Mouse (Mus musculus) lung, adult 18-20 months (tissue): Measurements from ENCODE around the gene Ifit1bl2.
A peak's percentile ranks its signal among the peaks of the same experiment; 100 is the strongest.
"Not testable (repeated sequence)": the region's sequence is repeated elsewhere in the genome, so short reads cannot be mapped to it uniquely, and the experiment has no call there.

ENCODE experiments used
- DNase-seq, 2 experiments: peaks; one replicate each; pipeline ENCODE4 v3.0.0; 2022; ENCODE audit warnings: mixed read lengths in 2 of 2

Gene Ifit1bl2

DNA sequence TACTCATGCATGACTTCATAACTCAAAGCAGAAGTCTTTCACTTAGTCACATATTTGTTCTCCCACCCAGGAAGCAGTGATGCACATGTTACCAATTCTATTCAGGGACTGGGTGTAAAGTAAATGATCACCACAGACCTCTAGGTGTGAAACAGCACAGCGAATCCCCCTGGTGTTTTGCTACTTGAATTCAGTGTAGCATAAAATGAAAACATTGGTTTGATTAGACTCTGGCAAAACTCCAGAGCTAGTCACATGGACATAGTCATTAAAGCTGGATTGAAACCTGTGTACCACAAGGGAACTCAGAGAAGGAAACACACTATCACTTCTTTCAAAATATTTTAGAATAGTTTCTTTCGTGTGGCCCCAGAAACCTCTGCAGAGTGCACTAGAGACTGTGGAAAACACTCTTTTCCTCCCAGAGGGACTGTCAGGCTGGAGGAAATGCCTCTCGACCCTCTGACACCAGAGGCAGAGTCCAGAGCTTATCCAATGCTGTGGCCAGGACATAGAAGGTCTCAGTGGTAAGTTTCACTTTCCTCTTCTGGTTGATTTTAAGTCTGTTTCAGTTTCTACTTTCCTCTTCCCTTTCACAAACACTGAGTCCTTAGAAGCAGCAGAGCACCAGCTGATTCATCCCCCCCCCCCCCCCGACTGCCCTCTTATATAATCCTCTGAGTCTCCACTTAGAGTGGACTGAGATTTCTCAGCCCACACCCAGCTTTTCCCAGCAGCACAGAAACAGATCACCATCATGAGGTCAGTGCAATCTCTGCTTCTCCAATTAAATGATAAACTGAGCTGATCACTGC lies 33.1 kb downstream of the Ifit1bl2 start, which contains the start of gene Ifit3b:
Gene Ifit3b, plus strand, starts transcription at position 734 of the 815 bp plus-strand sequence.
- peak in 1 of 2 experiments; percentile 32 for DNase-seq

GRCm38 (mm10) chr19:34605472-34605871 lies 35.1 kb downstream of the Ifit1bl2 start:
- DNase-seq, result no peak

DNA sequence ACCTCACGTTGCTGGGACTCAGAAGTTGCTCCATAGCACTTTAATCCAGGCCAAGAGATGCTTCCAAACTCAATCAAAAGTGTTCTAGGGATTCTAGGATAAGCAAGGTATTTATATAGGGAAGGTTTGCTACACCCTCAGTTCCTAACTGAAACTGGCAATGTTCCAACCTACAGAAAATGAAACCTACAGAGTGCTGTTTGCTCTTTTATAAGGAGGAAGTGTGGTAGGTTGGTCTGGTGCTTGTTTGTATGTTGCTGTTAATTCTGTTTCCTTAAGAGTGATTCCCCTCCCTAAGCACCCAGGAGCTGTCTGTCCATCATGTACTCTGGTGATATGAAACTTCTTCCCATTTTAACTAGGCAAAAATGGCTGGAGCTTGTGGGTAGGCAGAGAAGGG lies 38.7 kb downstream of the Ifit1bl2 start, which contains the start of gene Ifit1bl1:
Gene Ifit1bl1, minus strand, starts transcription at position 69 of the 400 bp plus-strand sequence.
- not testable (repeated sequence) for DNase-seq

DNA sequence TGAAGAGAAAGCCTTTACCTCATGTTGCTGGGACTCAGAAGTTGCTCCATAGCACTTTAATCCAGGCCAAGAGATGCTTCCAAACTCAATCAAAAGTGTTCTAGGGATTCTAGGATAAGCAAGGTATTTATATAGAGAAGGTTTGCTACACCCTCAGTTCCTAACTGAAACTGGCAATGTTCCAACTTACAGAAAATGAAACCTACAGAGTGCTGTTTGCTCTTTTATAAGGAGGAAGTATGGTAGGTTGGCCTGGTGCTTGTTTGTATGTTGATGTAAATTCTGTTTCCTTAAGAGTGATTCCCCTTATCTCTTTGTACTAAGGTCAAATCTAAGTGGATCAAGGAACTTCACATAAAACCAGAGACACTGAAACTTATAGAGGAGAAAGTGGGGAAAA lies 41.3 kb downstream of the Ifit1bl2 start:
- not testable (repeated sequence) for DNase-seq

GRCm38 (mm10) chr19:34598341-34598740 lies 42.2 kb downstream of the Ifit1bl2 start:
- peak; percentile 63 to 75 for DNase-seq

DNA sequence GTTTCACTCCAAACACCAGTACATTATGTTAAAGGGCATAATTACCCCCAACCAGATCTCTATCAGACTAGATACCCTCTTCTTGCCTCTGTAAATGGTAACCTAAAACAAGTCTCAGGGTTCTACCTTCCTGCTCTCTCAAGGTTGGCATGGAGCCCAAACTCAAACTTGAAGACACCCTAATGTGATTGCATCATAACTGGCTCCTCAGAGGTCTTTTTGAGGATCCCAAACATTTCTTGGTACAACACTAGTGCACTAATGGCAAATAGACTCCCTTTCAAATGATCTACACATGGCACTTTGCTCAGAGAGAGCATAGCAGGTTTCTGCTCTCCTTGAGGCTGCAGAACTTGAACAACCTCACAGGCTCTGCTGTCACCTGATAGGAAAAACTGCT lies 43.7 kb downstream of the Ifit1bl2 start:
- no peak for DNase-seq

GRCm38 (mm10) chr19:34594523-34594922 lies 46.0 kb downstream of the Ifit1bl2 start:
- DNase-seq, result peak; percentile 31 to 49

GRCm38 (mm10) chr19:34593456-34593855 lies 47.1 kb downstream of the Ifit1bl2 start:
- DNase-seq, result no peak

DNA sequence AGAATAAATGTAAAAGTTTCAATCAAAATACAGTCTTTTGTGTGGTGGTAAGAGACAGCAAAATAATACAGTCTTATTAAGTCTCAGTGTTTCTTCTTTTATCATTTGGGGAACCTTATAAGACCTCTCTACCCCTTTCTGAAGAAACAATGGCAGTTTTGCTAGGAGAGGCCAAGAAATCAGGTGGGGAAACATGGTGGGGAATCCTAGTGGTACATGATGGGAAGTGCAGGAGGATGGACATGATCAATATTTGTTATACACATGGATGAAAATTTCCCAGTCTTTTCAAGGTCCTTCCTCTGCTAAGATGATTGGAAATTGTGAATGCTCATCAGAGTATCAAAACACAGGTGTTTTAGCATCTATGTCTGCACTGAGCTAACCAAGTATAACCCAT lies 51.6 kb downstream of the Ifit1bl2 start:
- no peak for DNase-seq

DNA sequence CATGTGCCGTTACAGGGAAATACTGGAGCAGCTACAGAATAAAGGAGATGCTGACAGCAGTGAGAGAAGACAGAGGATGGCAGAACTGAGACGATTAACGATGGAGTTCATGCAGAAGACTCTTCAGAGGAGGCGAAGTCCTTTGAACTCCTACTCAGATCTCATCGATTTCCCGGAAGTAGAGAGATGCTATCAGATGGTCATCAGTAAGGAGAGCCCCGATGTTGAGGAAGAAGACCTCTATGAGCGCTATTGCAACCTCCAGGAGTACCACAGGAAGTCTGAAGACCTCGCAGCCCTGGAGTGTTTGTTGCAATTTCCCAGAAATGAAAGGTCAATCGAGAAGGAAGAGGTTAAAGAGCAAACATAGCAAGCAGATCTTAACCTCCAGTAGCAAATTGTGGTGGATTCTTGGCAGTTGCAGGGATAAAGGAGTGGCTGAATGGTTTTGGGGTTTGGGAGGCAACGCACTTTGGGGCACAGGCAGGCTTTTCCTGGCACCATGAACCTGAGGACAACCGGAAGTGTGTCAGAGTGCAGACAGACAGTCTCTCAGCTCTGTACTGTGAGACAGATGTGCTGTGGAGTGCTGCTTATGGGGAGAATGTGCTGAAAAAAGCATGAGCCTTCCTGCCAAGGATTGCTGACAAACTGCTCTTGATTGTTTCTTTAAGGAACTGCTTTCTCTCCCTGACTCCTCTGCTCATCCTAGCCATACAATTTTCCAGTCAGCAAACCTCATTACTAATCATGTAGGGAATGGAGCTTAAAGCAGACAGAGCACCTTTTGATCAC lies 52.4 kb downstream of the Ifit1bl2 start:
- peak in 1 of 2 experiments; percentile 26 for DNase-seq

DNA sequence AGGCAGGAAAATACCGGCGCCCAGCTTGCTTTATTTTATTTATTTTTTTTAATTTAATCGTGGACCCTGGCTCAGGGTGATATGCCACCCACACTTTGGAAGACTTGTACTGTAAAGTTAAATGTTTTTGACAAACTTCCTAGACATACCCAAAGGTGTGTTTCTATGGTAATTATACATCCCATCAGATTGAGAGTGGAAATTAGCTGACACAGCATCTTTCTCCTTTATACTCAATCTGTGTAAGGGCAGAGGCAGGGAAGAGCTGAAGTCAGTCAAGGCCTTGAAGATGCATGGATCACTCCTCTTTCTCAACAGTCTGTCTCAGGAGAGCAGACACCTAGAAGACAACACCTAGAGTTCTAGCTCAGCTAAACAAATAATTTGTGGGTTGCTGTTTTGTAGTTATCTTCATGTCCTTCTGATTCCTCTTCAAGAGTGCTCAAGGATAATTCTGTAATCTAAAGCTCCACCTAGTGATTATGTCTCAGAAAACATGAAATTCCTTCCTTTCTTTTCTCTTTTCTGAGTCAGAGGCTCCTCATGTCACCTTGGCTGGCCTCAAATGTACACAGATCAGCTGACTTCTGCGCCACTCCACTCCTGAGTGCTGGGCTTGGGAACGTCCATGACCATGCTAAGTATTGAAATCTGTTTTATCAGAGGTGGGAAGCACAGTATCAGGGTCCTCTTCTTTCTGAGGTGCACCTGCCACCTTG lies 54.6 kb downstream of the Ifit1bl2 start:
- peak in 1 of 2 experiments; percentile 25 for DNase-seq

DNA sequence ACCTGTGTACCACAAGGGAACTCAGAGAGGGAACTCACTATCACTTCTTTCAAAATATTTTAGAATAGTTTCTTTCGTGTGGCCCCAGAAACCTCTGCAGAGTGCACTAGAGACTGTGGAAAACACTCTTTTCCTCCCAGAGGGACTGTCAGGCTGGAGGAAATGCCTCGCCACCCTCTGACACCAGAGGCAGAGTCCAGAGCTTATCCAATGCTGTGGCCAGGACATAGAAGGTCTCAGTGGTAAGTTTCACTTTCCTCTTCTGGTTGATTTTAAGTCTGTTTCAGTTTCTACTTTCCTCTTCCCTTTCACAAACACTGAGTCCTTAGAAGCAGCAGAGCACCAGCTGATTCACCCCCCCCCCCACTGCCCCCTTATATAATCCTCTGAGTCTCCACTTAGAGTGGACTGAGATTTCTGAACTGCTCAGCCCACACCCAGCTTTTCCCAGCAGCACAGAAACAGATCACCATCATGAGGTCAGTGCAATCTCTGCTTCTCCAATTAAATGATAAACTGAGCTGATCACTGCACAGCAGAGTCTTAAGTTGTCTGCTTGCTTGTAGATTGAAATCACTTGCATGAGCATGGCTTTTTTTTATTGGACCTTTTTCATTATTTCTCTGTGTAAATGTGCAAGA lies 57.3 kb downstream of the Ifit1bl2 start, which contains the start of gene Ifit3:
Gene Ifit3, plus strand, starts transcription at position 406 of the 641 bp plus-strand sequence.
- DNase-seq, result peak in 1 of 2 experiments; percentile 44

DNA sequence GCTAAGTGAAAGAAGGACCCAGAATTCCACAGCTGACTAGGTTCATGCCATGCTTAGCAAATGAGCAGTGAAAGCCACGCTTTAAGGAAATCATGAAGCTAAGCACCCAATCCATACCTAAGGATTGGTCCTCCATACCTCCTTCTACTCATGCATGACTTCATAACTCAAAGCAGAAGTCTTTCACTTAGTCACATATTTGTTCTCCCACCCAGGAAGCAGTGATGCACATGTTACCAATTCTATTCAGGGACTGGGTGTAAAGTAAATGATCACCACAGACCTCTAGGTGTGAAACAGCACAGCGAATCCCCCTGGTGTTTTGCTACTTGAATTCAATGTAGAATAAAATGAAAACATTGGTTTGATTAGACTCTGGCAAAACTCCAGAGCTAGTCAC lies 57.8 kb downstream of the Ifit1bl2 start:
- DNase-seq, result not testable (repeated sequence)

- peak; percentile 68 to 79 for DNase-seq
Measured at GRCm38 (mm10) chr19:34577121-34577520, 63.4 kb downstream of the Ifit1bl2 start.

DNA sequence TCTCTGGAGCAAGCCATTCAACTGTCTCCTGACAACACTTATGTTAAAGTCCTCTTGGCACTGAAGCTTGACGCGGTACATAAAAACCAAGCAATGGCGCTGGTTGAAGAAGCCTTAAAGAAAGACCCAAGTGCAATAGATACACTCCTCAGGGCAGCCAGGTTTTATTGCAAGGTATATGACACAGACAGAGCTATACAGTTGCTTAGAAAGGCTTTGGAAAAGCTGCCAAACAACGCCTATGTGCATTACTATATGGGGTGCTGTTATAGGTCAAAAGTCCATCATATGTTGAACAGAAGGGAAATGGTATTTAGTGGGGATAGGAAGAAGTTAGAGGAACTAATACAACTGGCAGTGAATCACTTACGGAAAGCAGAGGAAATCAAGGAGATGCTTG lies 66.9 kb downstream of the Ifit1bl2 start:
- DNase-seq, result no peak

GRCm38 (mm10) chr19:34571080-34571479 lies 69.5 kb downstream of the Ifit1bl2 start:
- no peak for DNase-seq

GRCm38 (mm10) chr19:34569896-34570476 lies 70.6 kb downstream of the Ifit1bl2 start:
- DNase-seq, result no peak

DNA sequence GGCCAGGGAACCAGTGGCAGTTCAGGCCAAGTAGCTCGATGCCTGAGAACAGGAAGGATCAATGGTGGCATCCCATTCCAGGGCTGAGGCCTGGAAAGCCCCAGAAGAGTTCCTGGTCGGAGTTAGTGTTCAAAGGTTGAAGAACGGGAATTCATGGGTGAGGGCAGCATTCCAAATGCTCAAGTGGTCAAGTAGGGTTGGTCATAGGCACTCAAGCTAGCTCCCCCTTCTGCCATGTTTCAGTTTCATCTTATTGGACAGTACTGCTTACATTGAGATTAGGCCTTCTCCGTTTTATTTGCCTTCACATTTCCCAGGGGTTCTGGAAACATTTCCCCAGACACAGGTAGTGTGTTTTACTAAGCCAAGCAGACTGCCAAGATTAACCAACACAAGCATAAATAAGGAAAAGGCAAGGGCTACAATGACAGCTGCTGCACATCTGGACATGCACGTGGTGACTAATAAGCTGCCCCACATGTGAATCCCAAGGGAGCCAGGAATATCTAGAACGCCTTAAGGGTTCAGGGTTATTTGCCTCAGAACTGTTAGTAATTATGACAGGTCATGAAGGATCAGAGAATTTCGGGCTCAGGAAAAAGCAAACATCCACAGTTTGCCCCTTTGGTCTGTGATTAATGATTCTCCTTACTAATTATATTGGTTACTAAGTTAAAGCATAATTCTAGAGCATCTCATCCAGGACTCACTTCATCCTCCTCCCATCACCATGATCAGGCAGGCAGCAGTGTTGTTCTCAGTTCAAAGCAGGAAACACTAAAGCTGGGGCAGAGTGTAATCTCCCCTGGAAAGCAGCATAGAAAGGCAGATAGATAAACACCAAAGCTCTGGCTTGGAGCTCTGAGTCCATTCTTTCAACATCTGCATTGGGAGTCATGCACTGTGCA lies 71.3 kb downstream of the Ifit1bl2 start:
- DNase-seq, result peak; percentile 58 to 62
